In genomic region chr10:87032768-87033167, GRCm38 (mm10) we compare ENCODE assay signal across 29 mouse cellular contexts. TPM values are rescaled to one million over a fixed set of nuclear protein-coding genes. Genes with fewer than 3 reads are reported as not detected.
"Had no signal": no experiment of that assay in that cellular context is flagged by ENCODE, and none has a peak within 500 bp of the region (broad histone marks: within the 10 kb centered on the region; RNA-seq: fewer than 3 reads in every experiment).

No protein-coding gene starts in this region.

- DNase-seq: kidney, adult 8-10 months; kidney, postnatal 10 days; kidney, postnatal 36 days; layer of hippocampus, postnatal 36 days; liver, embryonic 13.5 days; lung, embryonic 14.5 days; lung, postnatal 36 days; midbrain, embryonic 14.5 days; retina, postnatal 1 day; right cerebral cortex, postnatal 25 days; spleen, adult 18-20 months; thymus, adult 18-20 months; thymus, postnatal 36 days had no signal

- ATAC-seq: lung, postnatal 0 days had no signal

- H3K27me3 ChIP-seq: kidney, embryonic 15.5 days; liver, embryonic 13.5 days; megakaryocyte, embryonic 14.5 days had no signal

- H3K9ac ChIP-seq: kidney, embryonic 15.5 days; liver, embryonic 13.5 days; lung, embryonic 14.5 days; neural tube, embryonic 13.5 days had no signal

- H3K36me3 ChIP-seq: kidney, embryonic 15.5 days; liver, embryonic 13.5 days; midbrain, embryonic 10.5 days; neural tube, embryonic 13.5 days had no signal

- H3K9me3 ChIP-seq: kidney, embryonic 15.5 days; liver, embryonic 13.5 days; midbrain, embryonic 10.5 days; neural tube, embryonic 13.5 days had no signal

- H3K4me1 ChIP-seq: kidney, embryonic 15.5 days; megakaryocyte, embryonic 14.5 days had no signal

- H3K4me3 ChIP-seq: kidney, embryonic 15.5 days; left cerebral cortex, adult 2 months; liver, embryonic 13.5 days; megakaryocyte, embryonic 14.5 days; midbrain, embryonic 10.5 days; myocyte; neural tube, embryonic 13.5 days had no signal

- H3K4me2 ChIP-seq: kidney, embryonic 15.5 days; liver, embryonic 13.5 days; lung, embryonic 14.5 days; neural tube, embryonic 13.5 days had no signal

- H3K27ac ChIP-seq: kidney, embryonic 15.5 days; left cerebral cortex, adult 2 months; liver, embryonic 13.5 days; midbrain, embryonic 10.5 days; neural tube, embryonic 13.5 days had no signal

RNA-seq across cellular contexts. Expression of gene Stab2, which starts 24.9 kb away (rescaled TPM):
- total RNA-seq: neutrophil, adult 5-6 weeks had no signal

RNA-seq across cellular contexts. Expression of gene 1700113H08Rik, which starts 25.1 kb away (rescaled TPM):
- total RNA-seq: layer of hippocampus, adult 8-10 months; layer of hippocampus, postnatal 10 days; layer of hippocampus, postnatal 36 days; left cerebral cortex, adult 2 months; left cerebral cortex, postnatal 10 days; left cerebral cortex, postnatal 36 days; neutrophil, adult 5-6 weeks had no signal
- polyA plus RNA-seq: kidney, embryonic 15.5 days; limb, embryonic 11.5 days; limb, embryonic 14.5 days; liver, embryonic 13.5 days; liver, embryonic 16.5 days; lung, embryonic 14.5 days; lung, postnatal 0 days; myocyte; stomach, embryonic 16.5 days had no signal
